Mouse (Mus musculus) bone marrow macrophage, adult 2 months (primary cell): ENCODE results near the gene AC109138.7.

Experiments used
- CTCF ChIP-seq: IDR thresholded peaks from 2 replicates; pipeline ENCODE4 v1.5.1; 2012; ENCODE audit warnings: low read depth, mild to moderate bottlenecking, low read length, moderate library complexity
- POLR2A ChIP-seq: IDR thresholded peaks from 2 replicates; pipeline ENCODE4 v1.6.1; 2012; ENCODE audit warnings: mild to moderate bottlenecking, low read depth, low read length, borderline replicate concordance

DNA sequence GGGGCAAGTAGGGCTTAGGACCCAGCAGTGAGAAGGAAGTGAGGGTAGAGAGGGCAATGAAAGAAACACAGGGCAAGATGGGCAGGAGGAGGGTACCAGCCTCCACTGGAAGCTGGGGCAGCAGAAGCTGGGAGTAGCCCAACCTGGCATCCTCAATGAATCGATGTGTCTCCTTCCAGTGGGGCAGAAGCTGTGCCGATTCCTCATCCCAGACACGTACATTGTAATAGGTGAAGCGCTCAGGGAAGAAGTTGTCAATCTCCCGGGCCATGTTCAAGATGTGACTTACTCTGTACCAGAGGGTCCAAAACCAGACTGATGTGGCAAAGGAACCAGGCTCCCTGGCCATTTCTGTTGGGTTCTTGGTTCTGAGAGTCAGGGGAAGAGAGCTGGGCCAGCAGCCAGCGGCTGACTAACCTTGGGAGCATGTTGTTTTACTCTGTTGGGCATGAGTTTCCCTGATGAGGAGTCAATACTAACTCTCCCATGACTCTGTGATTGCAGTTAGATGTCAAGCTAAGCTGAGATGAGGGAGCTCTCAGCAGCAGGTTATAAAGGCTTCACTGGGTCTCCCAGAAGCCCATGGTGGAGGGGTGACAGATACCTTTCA lies 50.1 kb downstream of the AC109138.7 start:
- no peak for TF ChIP-seq POLR2A
- no peak for TF ChIP-seq CTCF
